Mouse (Mus musculus): ENCODE data around the gene Scube1. TPM values are rescaled to one million over a fixed set of nuclear protein-coding genes. Genes with fewer than 3 reads are reported as not detected.
A peak's percentile ranks its signal among the peaks of the same experiment; 100 is the strongest.

Gene Scube1
- polyA plus RNA-seq, 1 experiment from 2014 or later, result 2.5 TPM

- peak; percentile 95 for TF ChIP-seq CTCF (IDR thresholded peaks at IDR 0.05; ENCODE audit: low read depth)
- Histone ChIP-seq H3K9me3 (ENCODE audit: control insufficient read depth) (no peaks in the 10 kb centered on the region), H3K4me1 (replicated peaks; ENCODE audit: control insufficient read depth, insufficient read depth, low read length) (no peaks in the 10 kb centered on the region), H3K27ac (ENCODE audit: low read depth, low read length) (no peak overlapping the region), H3K9ac (ENCODE audit: low read depth, low read length) (no peak overlapping the region), H3K27me3 (replicated peaks; ENCODE audit: control insufficient read depth, insufficient read depth, low read length) (no peaks in the 10 kb centered on the region), H3K36me3 (ENCODE audit: control insufficient read depth, insufficient read depth) (no peaks in the 10 kb centered on the region), H3K4me3 (ENCODE audit: low read depth, low read length) (no peak overlapping the region), H3K4me2 (replicated peaks; ENCODE audit: low read depth) (no peak overlapping the region)
- 44% methylated on average over 15 of the region's 15 CpGs for WGBS
- ATAC-seq, result no peak
These were observed 117.6 kb downstream of the Scube1 start for GRCm38 (mm10) chr15:83607115-83607802.

DNA sequence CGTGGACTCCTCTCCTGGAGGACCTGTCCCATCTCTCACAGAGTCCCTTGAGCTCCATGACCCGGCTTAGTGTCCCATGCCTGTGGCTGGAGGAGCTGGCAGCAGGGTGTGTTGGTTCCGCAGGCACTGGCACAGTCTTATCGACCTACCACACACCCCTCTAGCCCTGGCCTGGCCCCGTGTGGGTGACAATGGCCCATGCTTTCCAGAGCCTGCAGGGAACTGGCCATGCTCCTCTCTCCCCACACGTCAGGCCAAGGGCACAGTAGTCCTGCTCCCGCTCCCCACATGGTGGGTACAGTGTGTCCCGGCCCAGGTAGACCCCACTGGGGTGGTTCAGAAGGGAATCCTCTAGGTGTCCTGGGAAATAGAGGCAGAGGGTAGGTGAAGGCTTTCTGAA is 118.1 kb downstream of the Scube1 start:
- no peak overlapping the region for H3K9ac ChIP-seq (ENCODE audit: low read depth, low read length)
- no peaks in the 10 kb centered on the region for H3K27me3 ChIP-seq (replicated peaks; ENCODE audit: control insufficient read depth, insufficient read depth, low read length)
- H3K4me3 ChIP-seq (ENCODE audit: low read depth, low read length), result no peak overlapping the region
- no peak overlapping the region for H3K4me2 ChIP-seq (replicated peaks; ENCODE audit: low read depth)
- H3K9me3 ChIP-seq (ENCODE audit: control insufficient read depth), result no peaks in the 10 kb centered on the region
- no peaks in the 10 kb centered on the region for H3K36me3 ChIP-seq (ENCODE audit: control insufficient read depth, insufficient read depth)
- no peak for ATAC-seq
- H3K4me1 ChIP-seq (replicated peaks; ENCODE audit: control insufficient read depth, insufficient read depth, low read length), result no peaks in the 10 kb centered on the region
- WGBS, result 84% methylated on average over 8 of the region's 8 CpGs
- no peak for TF ChIP-seq CTCF (IDR thresholded peaks at IDR 0.05; ENCODE audit: low read depth)
- H3K27ac ChIP-seq (ENCODE audit: low read depth, low read length), result no peak overlapping the region

DNA sequence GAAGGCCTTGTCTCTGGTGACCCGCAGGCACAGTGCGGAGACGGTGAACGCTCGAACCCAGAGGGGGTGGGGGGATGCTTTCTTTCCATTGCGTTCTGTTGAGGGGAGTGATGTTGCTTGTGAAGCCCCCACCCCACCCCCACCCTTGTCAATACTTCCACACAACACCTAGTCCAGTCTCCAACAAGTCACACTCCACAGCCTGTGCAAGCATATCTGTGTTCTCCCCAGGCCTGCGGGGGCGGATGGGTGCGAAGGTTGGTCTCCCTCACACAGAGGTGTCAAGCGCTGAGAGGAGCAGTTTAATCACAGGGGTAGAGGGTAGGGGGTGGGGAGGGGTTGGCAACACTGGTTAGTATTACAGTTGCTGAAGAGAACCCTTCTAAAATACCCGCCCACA is 118.6 kb downstream of the Scube1 start:
- no peaks in the 10 kb centered on the region for H3K27me3 ChIP-seq (replicated peaks; ENCODE audit: control insufficient read depth, insufficient read depth, low read length)
- ATAC-seq, result no peak
- no peak overlapping the region for H3K27ac ChIP-seq (ENCODE audit: low read depth, low read length)
- no peak for TF ChIP-seq CTCF (IDR thresholded peaks at IDR 0.05; ENCODE audit: low read depth)
- H3K4me1 ChIP-seq (replicated peaks; ENCODE audit: control insufficient read depth, insufficient read depth, low read length), result no peaks in the 10 kb centered on the region
- WGBS, result 88% methylated on average over 11 of the region's 11 CpGs
- no peaks in the 10 kb centered on the region for H3K9me3 ChIP-seq (ENCODE audit: control insufficient read depth)
- no peaks in the 10 kb centered on the region for H3K36me3 ChIP-seq (ENCODE audit: control insufficient read depth, insufficient read depth)
- H3K4me2 ChIP-seq (replicated peaks; ENCODE audit: low read depth), result no peak overlapping the region
- no peak overlapping the region for H3K4me3 ChIP-seq (ENCODE audit: low read depth, low read length)
- H3K9ac ChIP-seq (ENCODE audit: low read depth, low read length), result no peak overlapping the region

- ATAC-seq, result no peak
- no peak for TF ChIP-seq CTCF (IDR thresholded peaks at IDR 0.05; ENCODE audit: low read depth)
These were observed 121.4 kb downstream of the Scube1 start for GRCm38 (mm10) chr15:83603426-83603825.

DNA sequence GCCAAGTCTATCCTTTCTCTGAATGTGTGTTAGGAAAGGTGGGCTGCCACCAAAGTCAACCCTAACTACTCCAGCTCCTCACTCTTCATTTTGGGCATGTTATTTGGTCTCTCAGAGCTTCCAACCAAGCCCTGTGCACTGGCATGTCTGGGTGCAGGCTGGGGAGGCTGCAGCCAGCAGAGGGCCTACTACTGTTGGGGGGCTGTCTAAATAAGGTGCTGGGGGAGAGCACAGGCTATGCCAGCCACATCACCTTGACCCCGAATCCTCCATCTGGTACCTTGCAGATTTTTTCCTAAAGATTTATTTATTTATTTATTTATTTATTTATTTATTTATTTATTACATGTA is 121.8 kb downstream of the Scube1 start:
- no peak for ATAC-seq
- no peak overlapping the region for H3K27ac ChIP-seq (ENCODE audit: low read depth, low read length)
- WGBS, result 88% methylated on average over 1 of the region's 1 CpGs

More at GRCm38 (mm10) chr15:83603426-83603825, 121.4 kb downstream of the Scube1 start:
- H3K4me2 ChIP-seq (replicated peaks; ENCODE audit: low read depth), result no peak overlapping the region
- H3K4me1 ChIP-seq (replicated peaks; ENCODE audit: control insufficient read depth, insufficient read depth, low read length), result no peaks in the 10 kb centered on the region
- no peaks in the 10 kb centered on the region for H3K36me3 ChIP-seq (ENCODE audit: control insufficient read depth, insufficient read depth)
- 96% methylated on average over 7 of the region's 7 CpGs for WGBS
- H3K9me3 ChIP-seq (ENCODE audit: control insufficient read depth), result no peaks in the 10 kb centered on the region
- H3K4me3 ChIP-seq (ENCODE audit: low read depth, low read length), result no peak overlapping the region
- no peaks in the 10 kb centered on the region for H3K27me3 ChIP-seq (replicated peaks; ENCODE audit: control insufficient read depth, insufficient read depth, low read length)
- H3K9ac ChIP-seq (ENCODE audit: low read depth, low read length), result no peak overlapping the region
- H3K27ac ChIP-seq (ENCODE audit: low read depth, low read length), result no peak overlapping the region

DNA sequence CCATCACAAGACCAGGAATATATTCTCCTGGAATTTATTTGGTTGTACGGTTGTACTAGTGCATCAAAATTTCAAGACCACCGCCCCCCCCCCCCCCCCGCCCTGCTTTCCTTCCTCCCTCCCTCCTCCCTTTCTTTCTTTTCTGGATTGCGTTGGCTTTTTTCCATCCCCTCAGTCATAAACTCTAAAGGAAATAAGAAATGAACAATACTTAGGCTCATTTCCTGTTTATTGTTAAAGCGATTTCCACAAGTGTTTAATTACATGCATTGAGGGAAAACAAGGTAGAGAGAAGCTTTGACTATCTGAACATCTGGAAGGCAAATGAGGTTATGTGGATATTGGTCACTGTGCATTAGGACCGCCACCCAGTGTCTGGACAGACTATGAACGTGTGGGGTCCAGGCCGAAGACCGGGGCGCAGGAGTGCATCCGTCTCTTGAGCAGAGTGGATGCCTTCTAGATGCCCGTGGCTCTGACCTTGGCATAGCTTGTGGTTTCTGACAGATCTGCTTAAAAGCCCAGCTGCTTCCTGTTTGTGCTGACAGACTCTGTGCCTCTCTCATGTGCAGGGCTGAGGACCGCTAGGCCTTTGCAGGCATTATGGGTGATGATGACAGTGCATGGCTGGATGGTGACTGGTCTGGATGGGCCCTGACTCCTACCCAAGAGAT is 122.3 kb downstream of the Scube1 start:
- Histone ChIP-seq H3K4me1 (replicated peaks; ENCODE audit: control insufficient read depth, insufficient read depth, low read length) (no peaks in the 10 kb centered on the region), H3K9me3 (ENCODE audit: control insufficient read depth) (no peaks in the 10 kb centered on the region), H3K9ac (ENCODE audit: low read depth, low read length) (no peak overlapping the region), H3K4me3 (ENCODE audit: low read depth, low read length) (no peak overlapping the region), H3K27ac (ENCODE audit: low read depth, low read length) (no peak overlapping the region), H3K27me3 (replicated peaks; ENCODE audit: control insufficient read depth, insufficient read depth, low read length) (no peaks in the 10 kb centered on the region), H3K36me3 (ENCODE audit: control insufficient read depth, insufficient read depth) (no peaks in the 10 kb centered on the region), H3K4me2 (replicated peaks; ENCODE audit: low read depth) (no peak overlapping the region)
- no peak for ATAC-seq
- TF ChIP-seq CTCF (IDR thresholded peaks at IDR 0.05; ENCODE audit: low read depth), result no peak
- WGBS, result 61% methylated on average over 13 of the region's 13 CpGs

More for the DNA sequence above, 121.8 kb downstream of the Scube1 start:
- H3K4me2 ChIP-seq (replicated peaks; ENCODE audit: low read depth), result no peak overlapping the region
- no peaks in the 10 kb centered on the region for H3K9me3 ChIP-seq (ENCODE audit: control insufficient read depth)
- no peak overlapping the region for H3K9ac ChIP-seq (ENCODE audit: low read depth, low read length)
- no peaks in the 10 kb centered on the region for H3K4me1 ChIP-seq (replicated peaks; ENCODE audit: control insufficient read depth, insufficient read depth, low read length)
- no peak for TF ChIP-seq CTCF (IDR thresholded peaks at IDR 0.05; ENCODE audit: low read depth)
- H3K36me3 ChIP-seq (ENCODE audit: control insufficient read depth, insufficient read depth), result no peaks in the 10 kb centered on the region
- no peaks in the 10 kb centered on the region for H3K27me3 ChIP-seq (replicated peaks; ENCODE audit: control insufficient read depth, insufficient read depth, low read length)
- no peak overlapping the region for H3K4me3 ChIP-seq (ENCODE audit: low read depth, low read length)
